Mouse (Mus musculus) CD4-positive, CD25-positive, alpha-beta regulatory T cell, adult 2 months (primary cell): ENCODE measurements at regions not wholly inside any gene's neighbourhood (a gene's known extent, or its start where the extent isn't known, plus 50 kb on each side); places are given as distances from the start of the nearest gene placed in this dataset.
A peak's percentile ranks its signal among the peaks of the same experiment; 100 is the strongest.

Experiments used
- DNase-seq: peaks from one replicate; pipeline ENCODE4 v3.0.0-alpha.2; 2012; ENCODE audit warnings: low read depth, low spot score

DNA sequence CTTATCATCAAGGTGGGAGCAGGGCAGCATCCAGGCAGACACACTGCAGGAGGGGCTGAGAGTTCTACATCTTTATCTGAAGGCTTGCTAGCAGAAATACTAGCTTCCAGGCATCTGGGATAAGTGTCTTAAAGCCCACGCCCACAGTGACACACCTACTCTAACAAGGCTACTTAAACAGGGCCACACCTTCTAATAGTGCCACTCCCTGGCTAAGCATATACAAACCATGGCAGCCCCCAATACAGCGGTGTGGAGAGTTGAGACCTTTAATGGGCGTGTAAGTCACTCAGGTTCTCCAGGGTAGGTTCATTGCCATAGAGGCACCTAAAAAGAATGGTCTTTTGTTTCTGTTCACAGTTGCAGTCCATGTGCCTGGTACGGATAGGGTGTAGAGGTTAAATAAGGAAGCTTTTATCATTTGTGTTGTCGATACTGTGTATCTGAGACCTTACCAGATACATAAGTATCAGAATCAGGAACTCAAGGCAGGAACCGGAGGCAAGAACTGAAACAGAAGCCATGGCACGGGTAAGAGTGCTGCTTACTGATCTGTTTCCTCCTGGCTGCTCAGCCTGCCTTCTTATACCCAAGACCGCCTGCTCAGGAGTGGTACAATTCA is 69.0 kb upstream of the Atrnl1 start:
- no peak for DNase-seq

DNA sequence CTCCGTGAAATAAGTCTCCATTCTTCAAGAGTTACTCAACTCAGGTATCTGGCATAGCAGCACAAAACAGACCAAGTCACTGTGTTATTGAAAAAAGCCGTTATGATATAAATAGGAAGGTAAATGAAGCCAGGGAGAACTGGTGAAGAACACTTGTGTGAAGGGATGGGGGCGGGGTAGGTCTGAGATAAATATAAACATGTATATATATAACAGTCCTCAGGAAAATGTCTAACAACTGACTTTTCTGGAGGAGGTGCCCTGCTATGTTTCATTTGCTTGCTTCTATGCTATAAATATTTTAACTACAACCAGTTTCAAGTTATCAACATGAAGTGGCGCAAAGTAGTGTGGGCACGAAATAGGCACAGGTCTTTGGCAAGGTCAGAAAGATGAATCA is 68.3 kb upstream of the Atrnl1 start:
- no peak for DNase-seq

DNA sequence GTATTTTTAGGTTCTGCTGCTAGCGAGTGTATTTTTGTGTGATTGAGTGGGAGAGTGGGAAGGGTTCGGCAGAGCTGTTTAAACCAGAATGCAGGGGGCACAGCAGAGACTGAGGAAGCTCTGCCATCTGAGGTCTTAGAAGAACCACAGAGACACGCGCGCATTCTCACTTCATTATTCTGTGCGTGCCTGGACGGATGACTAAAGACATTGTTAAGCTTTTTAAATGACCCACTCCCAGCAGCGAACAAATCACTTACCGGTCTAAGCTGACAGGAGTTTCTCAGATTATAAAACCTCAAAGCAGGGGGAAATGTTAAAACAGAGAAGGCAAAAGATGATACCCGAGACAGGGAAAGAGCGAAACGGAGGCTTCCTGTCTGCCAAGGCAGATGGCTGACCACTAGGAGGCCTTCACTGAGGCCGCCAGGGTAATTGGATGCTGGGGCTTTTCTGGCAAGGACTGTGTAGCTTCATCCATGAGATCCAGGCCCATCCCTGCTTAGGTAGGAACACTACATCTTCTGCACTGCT is 67.1 kb upstream of the Atrnl1 start:
- no peak for DNase-seq

GRCm38 (mm10) chr19:57544229-57544879 is 66.5 kb upstream of the Atrnl1 start:
- no peak for DNase-seq

DNA sequence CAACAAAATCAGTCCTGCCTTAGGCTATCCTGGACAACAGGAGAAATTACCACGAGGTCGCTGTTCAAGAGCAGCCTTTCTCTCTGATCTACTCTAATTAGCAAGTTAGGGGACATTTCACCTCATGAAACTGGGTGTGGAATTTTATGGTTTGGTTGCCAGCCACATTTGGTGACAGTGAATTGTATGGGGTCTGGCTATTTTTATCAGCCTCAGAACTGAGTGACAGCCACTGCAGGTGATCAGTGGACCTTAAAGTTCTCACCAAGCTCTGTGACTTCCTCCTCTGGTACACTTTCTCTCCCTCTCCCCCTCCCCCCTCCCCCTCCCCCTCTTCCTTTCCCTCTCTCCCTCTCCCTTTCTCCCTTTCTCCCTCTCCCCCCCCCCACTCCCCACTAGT is 65.8 kb upstream of the Atrnl1 start:
- DNase-seq, result no peak

DNA sequence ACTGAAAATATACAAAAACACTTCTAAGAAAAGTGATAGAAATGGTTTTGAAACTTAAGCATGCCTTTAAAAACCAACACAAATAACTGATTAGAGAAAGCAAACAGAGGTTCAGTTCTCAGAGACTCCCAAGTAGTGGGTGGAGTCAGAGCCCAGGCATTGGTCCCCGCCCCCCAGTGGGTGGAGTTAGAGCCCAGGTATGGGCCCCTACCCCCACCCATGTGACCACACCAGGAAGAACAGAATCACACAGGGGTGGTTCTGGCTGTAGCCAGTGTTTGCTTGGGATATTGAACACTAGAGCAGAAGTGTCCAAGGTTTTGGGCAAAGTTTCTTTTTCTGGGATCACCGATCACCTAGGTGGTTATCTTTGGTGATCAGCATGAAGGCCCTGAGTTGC is 64.8 kb upstream of the Atrnl1 start:
- peak; percentile 3 for DNase-seq

- no peak for DNase-seq
These were observed 64.3 kb upstream of the Atrnl1 start for GRCm38 (mm10) chr19:57546519-57546918.

DNA sequence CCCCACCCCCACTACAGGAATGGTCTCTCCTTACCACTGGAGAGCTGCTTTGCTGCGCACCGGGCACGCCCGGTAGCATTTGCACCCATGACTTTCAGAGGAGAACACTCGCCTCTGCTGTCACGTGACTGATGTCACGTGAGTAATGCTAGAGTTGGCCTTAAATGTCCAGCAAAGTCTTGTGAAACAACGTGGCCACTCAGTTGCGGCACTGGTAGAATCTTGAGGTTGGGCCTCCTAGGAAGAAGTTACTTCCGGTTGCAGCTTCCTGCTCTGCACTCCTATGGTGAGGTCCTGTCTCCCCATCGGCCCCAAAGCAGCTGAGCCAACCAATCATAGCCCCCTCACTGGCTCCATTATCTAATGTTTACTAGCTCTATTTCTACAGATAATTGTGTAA is 62.7 kb upstream of the Atrnl1 start:
- no peak for DNase-seq

DNA sequence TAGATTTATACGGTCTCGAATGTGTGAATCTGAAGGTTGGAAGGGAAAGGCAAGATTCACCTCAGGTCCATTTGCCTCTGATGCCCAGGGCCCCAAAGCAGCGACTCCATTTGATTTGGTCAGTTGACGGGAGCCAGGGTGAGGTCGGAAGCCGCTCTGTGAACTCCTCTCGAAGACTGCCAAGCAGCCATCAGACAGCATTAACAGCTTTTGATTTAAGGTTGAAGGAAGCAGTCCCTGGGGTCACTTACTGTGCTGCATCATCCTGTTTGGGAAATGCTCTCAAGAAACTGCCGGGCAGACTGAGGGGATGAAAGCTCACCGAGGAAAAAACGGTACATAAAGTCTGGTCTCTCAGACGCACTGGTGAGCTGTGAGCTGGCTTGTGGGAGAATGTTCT is 62.2 kb upstream of the Atrnl1 start:
- DNase-seq, result no peak

- no peak for DNase-seq
These were observed 57.7 kb upstream of the Atrnl1 start for GRCm38 (mm10) chr19:57552964-57553740.

DNA sequence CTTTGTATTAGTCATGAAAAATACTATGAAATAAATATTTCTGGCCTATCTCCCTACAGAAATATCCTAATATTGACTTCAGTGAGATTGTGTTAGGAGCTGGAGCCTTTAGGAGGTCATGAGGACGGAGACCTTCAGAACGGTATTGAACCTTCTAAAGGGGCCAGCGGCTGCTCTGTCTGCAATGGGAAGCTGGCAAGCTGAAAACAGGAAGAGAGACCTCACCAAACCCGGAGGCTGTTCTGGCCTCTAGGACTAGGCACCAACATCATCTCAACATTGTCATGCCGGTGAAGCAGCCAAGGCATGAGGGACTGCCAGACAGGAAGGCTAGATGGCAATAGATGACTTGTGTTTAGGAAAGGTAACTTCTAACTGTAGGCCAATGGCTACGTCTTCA is 56.7 kb upstream of the Atrnl1 start:
- DNase-seq, result no peak

- no peak for DNase-seq
These were observed 55.5 kb upstream of the Atrnl1 start for GRCm38 (mm10) chr19:57555313-57555712.

DNA sequence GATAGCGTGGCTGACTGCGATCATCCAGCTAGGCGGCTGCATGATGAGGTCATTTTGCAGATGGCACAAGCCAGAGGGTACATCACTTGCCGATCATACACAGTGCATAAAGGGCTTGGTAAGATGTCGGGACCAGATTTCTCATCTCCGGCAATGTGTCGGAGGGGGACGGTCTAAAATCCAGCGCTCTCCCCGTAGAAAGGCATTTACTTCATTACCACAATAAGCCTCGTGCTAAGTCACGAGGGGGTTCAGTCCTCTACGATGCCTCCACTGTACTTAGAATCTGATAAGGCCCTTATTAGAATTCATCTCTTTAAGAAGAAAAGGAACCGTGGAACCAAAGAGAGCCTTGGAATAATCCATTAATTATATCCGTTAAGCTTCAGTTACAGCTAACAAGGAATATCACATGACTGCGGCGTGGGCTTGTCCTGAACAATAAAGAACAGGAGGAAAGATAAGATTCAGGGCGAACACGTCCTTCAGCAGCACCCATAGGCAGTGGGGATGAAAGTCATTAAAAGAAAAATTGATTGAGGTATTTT is 52.3 kb upstream of the Atrnl1 start:
- DNase-seq, result no peak

GRCm38 (mm10) chr19:57560757-57561156 is 50.1 kb upstream of the Atrnl1 start:
- DNase-seq, result no peak
